In the genomic region with DNA sequence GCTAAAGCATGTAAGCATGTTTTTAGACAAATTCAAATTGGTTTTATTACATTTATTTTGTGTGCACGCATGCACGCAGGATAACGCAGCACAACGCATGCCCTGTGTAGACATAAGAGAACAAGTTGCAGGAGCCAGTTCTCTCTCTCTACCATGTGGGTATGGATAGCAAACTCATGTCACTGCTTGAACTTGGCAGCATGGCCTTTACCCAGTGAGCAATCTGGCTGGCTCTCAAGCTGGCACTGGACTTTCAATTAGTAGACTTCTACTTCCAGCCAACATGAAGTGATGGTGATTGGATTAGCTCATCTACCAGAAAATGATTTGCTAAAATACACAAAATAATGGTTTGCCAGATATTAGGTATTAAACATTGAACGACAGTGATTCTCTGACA, we compare ENCODE assay signal across 12 mouse cellular contexts. TPM values are rescaled to one million over a fixed set of nuclear protein-coding genes. Genes with fewer than 3 reads are reported as not detected.
DNase-seq lines count a peak whose midpoint lies in the region.
"Had no signal": no experiment of that assay in that cellular context is flagged by ENCODE, and none has a peak within 500 bp of the region (broad histone marks: within the 10 kb centered on the region; RNA-seq: fewer than 3 reads in every experiment).

No protein-coding gene starts in this region.

- 95% methylated on average over 5 of the region's 5 CpGs for WGBS in forebrain, embryonic 10.5 days

- no peak overlapping the region for H3K27ac ChIP-seq in forebrain, embryonic 10.5 days
- H3K27ac ChIP-seq: layer of hippocampus, adult 2 months; limb, embryonic 12.5 days had no signal

- peak; percentile 26 for DNase-seq in adrenal gland, adult 8-10 months
- no peak for DNase-seq in adrenal gland, adult 18-20 months (ENCODE audit: low spot score in 2 of 2)
- peak; percentile 69 for DNase-seq in kidney, adult 9 months
- DNase-seq in kidney, postnatal 10 days, result no peak
- DNase-seq in cerebellum, adult 11 months, result peak; percentile 72
- DNase-seq in heart, adult 9 months (ENCODE audit: low spot score in 2 of 2), result peak; percentile 21 to 53
- no peak for DNase-seq in forebrain, embryonic 10.5 days (ENCODE audit: extremely low spot score, low spot score)
- no peak for DNase-seq in spleen, postnatal 10 days (ENCODE audit: low spot score in 2 of 2)
- DNase-seq: right cerebral cortex, adult 18-20 months; thymus, postnatal 4 days had no signal

- no peaks in the 10 kb centered on the region for H3K4me1 ChIP-seq in forebrain, embryonic 10.5 days
- H3K4me1 ChIP-seq: limb, embryonic 12.5 days had no signal

- H3K27me3 ChIP-seq in forebrain, embryonic 10.5 days (ENCODE audit: poor library complexity, severe bottlenecking), result no peaks in the 10 kb centered on the region
- H3K27me3 ChIP-seq: limb, embryonic 12.5 days had no signal

- no peak overlapping the region for H3K4me3 ChIP-seq in forebrain, embryonic 10.5 days
- H3K4me3 ChIP-seq: layer of hippocampus, adult 2 months; limb, embryonic 12.5 days had no signal

- H3K36me3 ChIP-seq in forebrain, embryonic 10.5 days (replicated peaks), result peaks cover 78% of the 10 kb centered on the region

- H3K9me3 ChIP-seq in forebrain, embryonic 10.5 days, result no peaks in the 10 kb centered on the region
- H3K9me3 ChIP-seq: limb, embryonic 12.5 days had no signal

RNA-seq across cellular contexts. Expression of a gene that starts 21.6 kb away (rescaled TPM):
- total RNA-seq in adrenal gland, adult 8-10 months (2022), result 100 to 1,000 TPM in 3 of 4 experiments, 10 to 100 TPM in 1; 90.9 to 134 (median 122) TPM
- 100 to 1,000 TPM in 1 of 2 experiments, 10 to 100 TPM in 1; 87.0 to 102 TPM for total RNA-seq in adrenal gland, adult 18-20 months (2021)
- polyA plus RNA-seq in forebrain, embryonic 10.5 days (2016; fragmentation: Nextera tagmentation; extraction: Ambion mirVana), result 33.8 and 33.9 TPM in 2 replicates

RNA-seq across cellular contexts. Expression of a gene that starts 35.0 kb away (rescaled TPM):
- total RNA-seq in adrenal gland, adult 8-10 months (2022), result 100 to 1,000 TPM in 2 of 4 experiments, 10 to 100 TPM in 2; 81.6 to 107 (median 95.7) TPM
- 10 to 100 TPM; 87.0 to 93.1 TPM for total RNA-seq in adrenal gland, adult 18-20 months (2021)
- 88.1 and 89.1 TPM in 2 replicates for polyA plus RNA-seq in forebrain, embryonic 10.5 days (2016; fragmentation: Nextera tagmentation; extraction: Ambion mirVana)

RNA-seq across cellular contexts. Expression of a gene that starts 40.6 kb away (rescaled TPM):
- 10 to 100 TPM in 1 of 4 experiments, 1 to 10 TPM in 3; 5.3 to 10.2 (median 7.0) TPM for total RNA-seq in adrenal gland, adult 8-10 months (2022)
- 10 to 100 TPM in 1 of 2 experiments, 1 to 10 TPM in 1; 6.4 to 16.0 TPM for total RNA-seq in adrenal gland, adult 18-20 months (2021)
- 0.28 and 0.38 TPM in 2 replicates for polyA plus RNA-seq in forebrain, embryonic 10.5 days (2016; fragmentation: Nextera tagmentation; extraction: Ambion mirVana)

Comparison
In these comparisons a context has a peak if more than half of its experiments do, and no peak if none do; other contexts are left out.
1. DNase-seq: peak in adrenal gland, adult 8-10 months (single experiment), kidney, adult 9 months (single experiment), cerebellum, adult 11 months (single experiment) and heart, adult 9 months (2 of 2); none in adrenal gland, adult 18-20 months (0 of 2), kidney, postnatal 10 days (single experiment), forebrain, embryonic 10.5 days (single experiment) and spleen, postnatal 10 days (0 of 2).